Mouse (Mus musculus): ENCODE results near the gene Tefm. TPM values are rescaled to one million over a fixed set of nuclear protein-coding genes. Genes with fewer than 3 reads are reported as not detected.
A peak's percentile ranks its signal among the peaks of the same experiment; 100 is the strongest.

Gene Tefm
- total RNA-seq, 2 experiments from 2014 or later: 9.2 to 10.8 TPM

DNA sequence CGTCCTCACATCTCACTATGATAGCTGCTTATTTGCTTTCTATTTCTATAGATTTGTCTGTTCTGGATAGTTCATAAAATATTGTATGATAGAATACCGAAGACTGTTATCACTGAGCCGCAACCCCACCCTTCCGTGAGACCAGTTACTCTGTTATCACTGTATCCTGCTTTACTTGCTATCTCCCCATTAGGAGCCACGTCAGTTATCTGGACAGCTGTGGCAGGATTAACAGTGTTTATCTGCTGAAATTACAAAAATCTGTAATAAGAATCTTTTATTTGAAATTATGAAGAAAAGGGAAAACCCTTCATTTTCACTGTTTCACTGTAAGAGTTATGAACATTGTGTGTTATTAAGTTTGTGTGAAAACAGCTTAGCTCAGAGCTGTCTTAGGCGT is 40.7 kb downstream of the Tefm start:
- DNase-seq (ENCODE audit: extremely low spot score in 1 of 2, low spot score in 1 of 2): no peak

DNA sequence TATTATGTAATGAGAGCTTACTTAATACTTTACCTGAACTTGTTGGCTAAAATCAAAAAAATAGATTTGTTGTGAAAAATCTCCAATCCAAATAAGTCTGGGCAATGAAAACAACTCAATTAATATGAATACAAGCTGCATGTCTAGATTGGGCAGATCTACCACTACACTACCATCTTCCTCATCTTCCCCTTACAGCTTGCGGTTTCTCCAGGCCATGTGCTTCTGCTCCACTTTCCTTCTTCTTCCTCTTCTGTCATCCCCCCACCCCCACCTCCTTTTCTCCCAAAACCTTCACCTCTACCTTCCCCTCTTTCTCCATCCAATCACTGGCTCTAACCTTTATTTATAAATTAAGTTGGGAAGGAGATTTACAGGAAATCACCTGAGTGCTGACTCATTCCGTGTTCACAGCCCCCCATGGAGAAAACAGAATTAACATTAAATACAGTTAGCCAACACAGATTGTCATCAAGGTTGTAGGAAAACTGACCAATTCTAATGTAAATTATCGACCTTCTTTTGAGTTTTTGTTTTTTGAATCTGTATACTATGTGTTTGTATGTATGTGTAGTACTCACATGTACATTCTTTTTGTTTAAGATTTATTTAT is 43.4 kb downstream of the Tefm start:
- DNase-seq (ENCODE audit: extremely low spot score in 1 of 2, low spot score in 1 of 2): no peak

DNA sequence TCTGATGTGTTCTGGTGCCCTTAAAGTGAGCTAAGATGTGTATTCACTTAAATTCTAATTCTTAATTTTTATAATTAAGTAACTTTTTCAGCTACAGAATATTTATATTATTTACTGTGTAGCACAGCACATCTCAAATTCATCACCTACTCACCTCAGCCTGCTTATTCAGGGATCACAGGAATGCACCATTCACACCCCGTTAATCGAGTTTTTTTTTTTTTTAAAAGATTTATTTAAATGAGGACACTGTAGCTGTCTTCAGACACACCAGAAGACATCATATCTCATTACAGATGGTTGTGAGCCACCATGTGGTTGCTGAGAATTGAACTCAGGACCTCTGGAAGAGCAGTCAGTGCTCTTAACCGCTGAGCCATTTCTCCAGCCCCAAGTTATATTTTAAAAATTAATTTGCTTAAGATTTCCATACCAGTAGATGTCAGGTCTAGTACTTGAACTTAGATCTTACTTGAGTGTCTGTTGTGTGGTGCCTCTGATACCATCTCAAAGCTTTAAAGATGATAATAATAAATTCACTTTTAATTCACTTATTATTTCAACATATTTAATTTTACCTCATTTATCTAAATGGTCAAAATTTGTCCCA is 51.3 kb downstream of the Tefm start:
- DNase-seq (ENCODE audit: extremely low spot score in 1 of 2, low spot score in 1 of 2): no peak

DNA sequence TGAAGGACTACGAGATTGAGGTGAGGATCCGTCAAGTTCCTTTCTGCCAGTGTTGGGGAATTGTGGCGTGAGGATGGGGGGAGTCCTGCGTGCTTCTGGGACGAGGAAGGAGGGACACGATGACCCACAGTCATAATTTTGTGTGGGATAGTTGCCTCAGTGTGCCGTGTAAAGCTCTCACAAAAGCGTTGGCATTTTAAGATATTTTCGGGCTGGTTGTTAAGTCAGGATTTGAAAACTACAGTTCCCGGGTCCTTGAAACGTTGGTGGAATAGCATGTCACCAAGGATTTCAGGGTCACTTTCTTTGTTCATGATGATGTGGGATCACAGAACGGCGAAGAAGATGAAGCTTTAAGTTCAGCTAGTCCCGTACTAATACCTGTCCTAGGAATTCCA is 52.2 kb downstream of the Tefm start:
- DNase-seq (ENCODE audit: extremely low spot score in 1 of 2, low spot score in 1 of 2): no peak

DNA sequence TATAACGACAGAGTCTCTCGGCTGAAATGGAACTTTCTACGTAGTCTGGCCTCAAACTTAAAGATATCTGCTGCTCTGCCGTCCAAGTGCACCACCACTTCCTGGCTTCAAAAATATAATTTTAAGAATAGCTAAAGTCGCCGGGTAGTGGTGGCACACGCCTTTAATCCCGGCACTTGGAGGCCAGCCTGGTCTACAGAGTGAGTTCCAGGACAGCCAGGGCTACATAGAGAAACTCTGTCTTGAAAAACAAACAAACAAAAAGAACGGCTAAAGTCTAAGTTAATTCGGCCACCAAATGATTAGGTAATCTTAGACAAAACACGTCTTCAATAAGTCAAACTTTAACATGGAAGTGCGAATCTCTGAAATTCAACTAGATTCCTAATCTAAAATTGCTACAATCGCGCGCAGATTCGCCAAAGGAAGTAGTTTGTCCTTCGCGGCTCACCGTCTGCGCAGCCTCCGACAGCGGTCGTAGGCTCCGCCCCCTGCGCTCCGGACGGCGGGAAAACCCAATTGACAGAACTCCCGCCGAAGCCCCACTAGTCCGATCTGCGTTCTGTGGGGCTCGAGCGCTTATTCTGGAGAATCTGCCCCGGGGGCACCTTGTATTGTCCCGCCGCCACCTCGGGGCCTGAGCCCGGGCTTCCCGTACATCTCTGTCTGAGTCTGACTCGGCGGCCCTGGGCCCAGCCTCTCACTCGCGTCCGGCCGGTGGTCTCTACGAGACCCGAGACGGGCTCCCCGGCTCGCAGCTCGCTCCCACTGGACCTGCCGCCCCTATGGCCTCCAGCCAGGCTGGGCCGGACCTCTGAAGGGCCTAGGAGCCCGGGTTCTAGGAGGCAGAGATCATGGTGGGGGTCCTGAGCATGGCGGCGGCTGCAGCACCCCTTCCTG is 52.8 kb downstream of the Tefm start, which contains the start of gene Atad5:
TSS of gene Atad5 (plus strand) at position 484 of the 900 bp plus-strand sequence.
- peak; percentile 74 to 95 for DNase-seq (ENCODE audit: extremely low spot score in 1 of 2, low spot score in 1 of 2)

DNA sequence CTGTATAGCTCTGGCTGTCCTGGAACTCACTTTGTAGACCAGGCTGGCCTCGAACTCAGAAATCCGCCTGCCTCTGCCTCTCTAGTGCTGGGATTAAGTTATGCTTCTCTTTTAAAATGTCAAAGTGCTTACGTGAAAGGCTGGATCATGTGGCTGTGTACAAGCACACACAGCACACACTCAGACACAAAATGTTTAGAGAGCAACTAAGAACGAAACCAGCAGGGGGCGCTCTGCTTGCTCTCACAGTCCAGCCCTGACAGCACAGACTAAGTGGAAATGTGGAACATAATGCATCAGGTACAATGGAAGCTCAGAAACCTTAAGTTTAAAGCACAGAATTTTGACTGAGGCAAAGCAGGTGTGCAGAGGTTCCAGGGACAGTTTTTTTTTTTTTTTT is 55.1 kb downstream of the Tefm start:
- peak; percentile 61 to 93 for DNase-seq (ENCODE audit: extremely low spot score in 1 of 2, low spot score in 1 of 2)

Other genes with a start within 250 kb of the Tefm start
- 10 to 100 TPM; 32.3 to 36.1 TPM for gene Utp6, start 179.8 kb downstream of the Tefm start, total RNA-seq (2021)
- 10 to 100 TPM; 33.9 to 38.1 TPM for gene Suz12, start 149.1 kb downstream of the Tefm start, total RNA-seq (2021)
- gene Crlf3, start 61.2 kb downstream of the Tefm start, total RNA-seq (2021): 10 to 100 TPM; 16.7 to 22.1 TPM
- 1 to 10 TPM; 3.5 to 4.1 TPM for gene Atad5, start 52.8 kb downstream of the Tefm start, total RNA-seq (2021)
- 1 to 10 TPM; 7.0 to 7.4 TPM for gene Adap2, start 11.9 kb upstream of the Tefm start, total RNA-seq (2021)
- gene Rnf135, start 41.7 kb upstream of the Tefm start, total RNA-seq (2021): 1 to 10 TPM; 3.5 to 3.9 TPM
- 10 to 100 TPM; 68.2 to 71.2 TPM for gene Rhot1, start 66.8 kb upstream of the Tefm start, total RNA-seq (2021)
- 10 to 100 TPM; 27.4 to 28.3 TPM for gene Rhbdl3, start 158.7 kb upstream of the Tefm start, total RNA-seq (2021)
- 10 to 100 TPM; 48.6 to 53.0 TPM for gene 5730455P16Rik, start 235.9 kb upstream of the Tefm start, total RNA-seq (2021)
- 100 to 1,000 TPM; 133 to 153 TPM for gene Zfp207, start 241.1 kb upstream of the Tefm start, total RNA-seq (2021)